Mouse (Mus musculus) cerebellum, adult 18-20 months (tissue): ENCODE results near the gene Bmpr2.
A peak's percentile ranks its signal among the peaks of the same experiment; 100 is the strongest.
"Not testable (repeated sequence)": the region's sequence is repeated elsewhere in the genome, so short reads cannot be mapped to it uniquely, and the experiment has no call there.

Experiments
- DNase-seq, 2 experiments: peaks; one replicate each; pipeline ENCODE4 v3.0.0; 2021

Bmpr2 gene

GRCm38 (mm10) chr1:59763164-59763768 is at the start of gene Bmpr2:
Gene Bmpr2 (plus strand): TSS chr1:59763400.
- peak; percentile 79 to 88 for DNase-seq

GRCm38 (mm10) chr1:59719900-59720299 is 43.3 kb upstream of the Bmpr2 start:
- DNase-seq = peak; percentile 21 to 31

GRCm38 (mm10) chr1:59725661-59726060 is 37.5 kb upstream of the Bmpr2 start:
- DNase-seq = no peak

- DNase-seq = no peak
Measured at GRCm38 (mm10) chr1:59730106-59730505, 33.1 kb upstream of the Bmpr2 start.

- DNase-seq = no peak
Measured at GRCm38 (mm10) chr1:59730737-59731136, 32.5 kb upstream of the Bmpr2 start.

GRCm38 (mm10) chr1:59734076-59734475 is 29.1 kb upstream of the Bmpr2 start:
- DNase-seq = no peak

- DNase-seq = no peak
Measured at GRCm38 (mm10) chr1:59738768-59739414, 24.3 kb upstream of the Bmpr2 start.

GRCm38 (mm10) chr1:59739577-59740354 is 23.4 kb upstream of the Bmpr2 start:
- no peak for DNase-seq

- no peak for DNase-seq
Measured at GRCm38 (mm10) chr1:59749047-59749446, 14.2 kb upstream of the Bmpr2 start.

GRCm38 (mm10) chr1:59749724-59750123 is 13.5 kb upstream of the Bmpr2 start:
- not testable (repeated sequence) for DNase-seq

GRCm38 (mm10) chr1:59755298-59755697 is 7.9 kb upstream of the Bmpr2 start:
- DNase-seq = no peak

- no peak for DNase-seq
Measured at GRCm38 (mm10) chr1:59758325-59758724, 4.9 kb upstream of the Bmpr2 start.

- DNase-seq = peak; percentile 29 to 40
Measured at GRCm38 (mm10) chr1:59762208-59762607, 992 bp upstream of the Bmpr2 start.

GRCm38 (mm10) chr1:59762651-59763163 is 493 bp upstream of the Bmpr2 start:
- peak in 1 of 2 experiments; percentile 48 for DNase-seq

GRCm38 (mm10) chr1:59763781-59764251 is 616 bp downstream of the Bmpr2 start:
- DNase-seq = peak; percentile 41 to 66

GRCm38 (mm10) chr1:59764407-59764971 is 1.3 kb downstream of the Bmpr2 start:
- peak; percentile 58 for DNase-seq

GRCm38 (mm10) chr1:59765279-59765678 is 2.1 kb downstream of the Bmpr2 start:
- no peak for DNase-seq

GRCm38 (mm10) chr1:59766626-59767025 is 3.4 kb downstream of the Bmpr2 start:
- DNase-seq = no peak

GRCm38 (mm10) chr1:59771871-59772270 is 8.7 kb downstream of the Bmpr2 start:
- DNase-seq = no peak

GRCm38 (mm10) chr1:59781080-59781479 is 17.9 kb downstream of the Bmpr2 start:
- no peak for DNase-seq

- DNase-seq = peak in 1 of 2 experiments; percentile 16
Measured at GRCm38 (mm10) chr1:59788975-59789374, 25.8 kb downstream of the Bmpr2 start.

- DNase-seq = peak; percentile 21 to 38
Measured at GRCm38 (mm10) chr1:59789741-59790140, 26.5 kb downstream of the Bmpr2 start.

GRCm38 (mm10) chr1:59795336-59795735 is 32.1 kb downstream of the Bmpr2 start:
- DNase-seq = peak; percentile 24 to 41
